In the genomic region with DNA sequence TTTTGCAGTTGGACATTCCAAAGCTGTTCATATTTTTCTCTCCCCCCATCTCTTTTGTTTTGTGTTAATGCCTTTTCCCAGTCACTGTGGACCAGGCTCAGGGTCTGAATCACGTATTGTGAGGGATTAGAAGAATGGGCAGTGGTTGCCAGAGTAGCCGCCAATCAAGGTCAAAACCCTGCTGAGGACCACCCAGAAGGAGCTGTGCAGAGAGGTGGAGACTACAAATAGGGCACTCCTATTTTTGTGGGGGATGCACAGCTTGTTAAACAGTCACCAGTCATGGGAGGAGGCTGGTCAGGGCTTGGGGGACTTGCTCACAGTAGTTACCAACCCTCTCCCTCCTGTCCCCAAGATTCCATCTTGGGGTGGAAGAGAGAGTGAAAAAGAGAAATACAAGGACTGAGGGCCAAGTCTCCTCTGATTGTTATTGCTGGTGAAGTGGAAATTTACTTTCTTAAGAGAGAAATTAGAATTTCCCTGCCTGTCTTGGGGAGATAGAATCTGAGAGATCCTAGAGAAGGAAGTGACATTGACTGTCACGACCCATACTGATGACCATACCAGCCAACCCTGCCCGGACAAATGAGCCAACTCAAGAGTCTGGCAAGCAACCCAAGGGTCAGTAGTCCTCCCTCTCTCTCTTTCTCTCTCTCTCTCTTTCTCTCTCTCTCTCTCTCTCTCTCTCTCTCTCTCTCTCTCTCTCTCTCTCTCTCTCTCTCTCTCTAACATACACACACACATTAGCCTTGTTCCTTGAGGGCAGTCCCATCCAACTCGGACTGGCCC, we compare ENCODE assay signal across 14 mouse cellular contexts. TPM values are rescaled to one million over a fixed set of nuclear protein-coding genes. Genes with fewer than 3 reads are reported as not detected.
DNase-seq lines count a peak whose midpoint lies in the region; ATAC-seq lines count a peak whose summit lies in the region.
"Had no signal": no experiment of that assay in that cellular context is flagged by ENCODE, and none has a peak within 500 bp of the region (broad histone marks: within the 10 kb centered on the region; RNA-seq: fewer than 3 reads in every experiment).

No protein-coding gene starts in this region.

- DNase-seq in cerebellum, adult 9-11 months = peak; percentile 37
- DNase-seq in cerebellum, postnatal 4 days (ENCODE audit: low spot score in 2 of 2) = no peak
- DNase-seq in kidney, adult 9 months = peak; percentile 31
- DNase-seq in R1 (ENCODE audit: low read depth, low spot score) = peak; percentile 53
- DNase-seq in heart, postnatal 4 days = no peak
- no peak for DNase-seq in left cerebral cortex, postnatal 25 days (ENCODE audit: low spot score in 2 of 2)
- DNase-seq: adrenal gland, postnatal 14 days; gastrocnemius, postnatal 36 days; liver; lung, adult 2 months had no signal

- peaks cover 21% of the 10 kb centered on the region for H3K27me3 ChIP-seq in kidney, embryonic 16.5 days (ENCODE audit: insufficient read depth, low read length)
- peaks cover 34% of the 10 kb centered on the region for H3K27me3 ChIP-seq in hindbrain, embryonic 16.5 days (replicated peaks; ENCODE audit: control insufficient read depth, insufficient read depth, low read length)

- H3K4me2 ChIP-seq in kidney, embryonic 16.5 days (replicated peaks; ENCODE audit: low read depth, low read length) = no peak overlapping the region
- H3K4me2 ChIP-seq in hindbrain, embryonic 16.5 days (ENCODE audit: low read length) = no peak overlapping the region
- H3K4me2 ChIP-seq: heart, embryonic 11.5 days had no signal

- H3K9ac ChIP-seq in kidney, embryonic 16.5 days (replicated peaks; ENCODE audit: low read length) = no peak overlapping the region
- peak overlapping the region; percentile 17; the same call in 1 of the 2 replicates for H3K9ac ChIP-seq in hindbrain, embryonic 16.5 days (ENCODE audit: low read depth, low read length)

- intact Hi-C loops in left cerebral cortex, postnatal 25 days (cut with DNase I) = no loop called here

- no peak overlapping the region for H3K27ac ChIP-seq in kidney, embryonic 16.5 days (ENCODE audit: low read length)
- H3K27ac ChIP-seq in hindbrain, embryonic 16.5 days (ENCODE audit: low read depth, low read length) = no peak overlapping the region

- 60% methylated on average over 5 of the region's 5 CpGs for WGBS in kidney, embryonic 16.5 days
- 40% methylated on average over 5 of the region's 5 CpGs for WGBS in hindbrain, embryonic 16.5 days

- peaks cover 41% of the 10 kb centered on the region for H3K4me1 ChIP-seq in kidney, embryonic 16.5 days (ENCODE audit: insufficient read depth, low read length)
- peaks cover 26% of the 10 kb centered on the region for H3K4me1 ChIP-seq in hindbrain, embryonic 16.5 days (ENCODE audit: control insufficient read depth, insufficient read depth, low read depth, low read length)

- no peaks in the 10 kb centered on the region for H3K36me3 ChIP-seq in kidney, embryonic 16.5 days (ENCODE audit: insufficient read depth, low read length)
- H3K36me3 ChIP-seq in hindbrain, embryonic 16.5 days (ENCODE audit: control insufficient read depth, insufficient read depth, low read length) = peaks cover 9% of the 10 kb centered on the region; the same call in 1 of the 2 replicates

- no peaks in the 10 kb centered on the region for H3K9me3 ChIP-seq in kidney, embryonic 16.5 days (ENCODE audit: low read length)
- no peaks in the 10 kb centered on the region for H3K9me3 ChIP-seq in hindbrain, embryonic 16.5 days (ENCODE audit: control insufficient read depth, low read length)

- no peak for ATAC-seq in kidney, embryonic 16.5 days (ENCODE audit: low FRiP score, low TSS enrichment)
- no peak for ATAC-seq in hindbrain, embryonic 16.5 days

- H3K4me3 ChIP-seq in kidney, embryonic 16.5 days (ENCODE audit: low read length) = no peak overlapping the region
- H3K4me3 ChIP-seq in hindbrain, embryonic 16.5 days (ENCODE audit: low read length) = no peak overlapping the region
- H3K4me3 ChIP-seq: myocyte had no signal

RNA-seq across cellular contexts. Expression of a gene that starts 3.2 kb away (rescaled TPM):
- 14.3 and 16.0 TPM in 2 replicates for polyA plus RNA-seq in kidney, embryonic 16.5 days (2015; fragmentation: Nextera tagmentation; extraction: Ambion mirVana)
- 8.9 and 9.9 TPM in 2 replicates for polyA plus RNA-seq in hindbrain, embryonic 16.5 days (2015; fragmentation: Nextera tagmentation; extraction: Ambion mirVana)
- total RNA-seq in heart, postnatal 4 days (2021) = 1 to 10 TPM; 5.5 TPM
- 10 to 100 TPM in 1 of 2 experiments, 1 to 10 TPM in 1; 9.8 to 10.7 TPM for total RNA-seq in left cerebral cortex, postnatal 25 days (2021)

RNA-seq across cellular contexts. Expression of a gene that starts 3.3 kb away (rescaled TPM):
- polyA plus RNA-seq in kidney, embryonic 16.5 days (2015; fragmentation: Nextera tagmentation; extraction: Ambion mirVana) = 16.4 and 19.8 TPM in 2 replicates
- polyA plus RNA-seq in hindbrain, embryonic 16.5 days (2015; fragmentation: Nextera tagmentation; extraction: Ambion mirVana) = 9.7 and 10.8 TPM in 2 replicates
- total RNA-seq in heart, postnatal 4 days (2021) = 1 to 10 TPM; 8.1 to 9.2 TPM
- 1 to 10 TPM; 8.2 to 9.0 TPM for total RNA-seq in left cerebral cortex, postnatal 25 days (2021)

RNA-seq across cellular contexts. Expression of a gene that starts 9.5 kb away (rescaled TPM):
- polyA plus RNA-seq in kidney, embryonic 16.5 days (2015; fragmentation: Nextera tagmentation; extraction: Ambion mirVana) = 15.7 and 17.7 TPM in 2 replicates
- polyA plus RNA-seq in hindbrain, embryonic 16.5 days (2015; fragmentation: Nextera tagmentation; extraction: Ambion mirVana) = 21.1 and 21.2 TPM in 2 replicates
- 1 to 10 TPM; 4.3 to 5.0 TPM for total RNA-seq in heart, postnatal 4 days (2021)
- 100 to 1,000 TPM; 174 to 190 TPM for total RNA-seq in left cerebral cortex, postnatal 25 days (2021)

RNA-seq across cellular contexts. Expression of a gene that starts 31.4 kb away (rescaled TPM):
- 67.9 and 79.4 TPM in 2 replicates for polyA plus RNA-seq in kidney, embryonic 16.5 days (2015; fragmentation: Nextera tagmentation; extraction: Ambion mirVana)
- 77.4 and 80.3 TPM in 2 replicates for polyA plus RNA-seq in hindbrain, embryonic 16.5 days (2015; fragmentation: Nextera tagmentation; extraction: Ambion mirVana)
- total RNA-seq in heart, postnatal 4 days (2021) = 10 to 100 TPM; 57.7 to 58.9 TPM
- total RNA-seq in left cerebral cortex, postnatal 25 days (2021) = 100 to 1,000 TPM in 1 of 2 experiments, 10 to 100 TPM in 1; 97.3 to 108 TPM

RNA-seq across cellular contexts. Expression of a gene that starts 34.3 kb away (rescaled TPM):
- 108 and 116 TPM in 2 replicates for polyA plus RNA-seq in kidney, embryonic 16.5 days (2015; fragmentation: Nextera tagmentation; extraction: Ambion mirVana)
- 127 and 128 TPM in 2 replicates for polyA plus RNA-seq in hindbrain, embryonic 16.5 days (2015; fragmentation: Nextera tagmentation; extraction: Ambion mirVana)
- total RNA-seq in heart, postnatal 4 days (2021) = 10 to 100 TPM; 32.7 to 35.2 TPM
- total RNA-seq in left cerebral cortex, postnatal 25 days (2021) = 10 to 100 TPM; 39.4 to 42.8 TPM

Comparison
In these comparisons a context has a peak if more than half of its experiments do, and no peak if none do; other contexts are left out.
1. DNase-seq: peak in cerebellum, adult 9-11 months (single experiment), kidney, adult 9 months (single experiment) and R1 (single experiment); none in cerebellum, postnatal 4 days (0 of 2), heart, postnatal 4 days (single experiment) and left cerebral cortex, postnatal 25 days (0 of 2).
2. RNA of a gene that starts 9.5 kb away (total RNA-seq): 174 to 190 TPM in left cerebral cortex, postnatal 25 days; 4.3 to 5.0 TPM in heart, postnatal 4 days; every median in the first group is over 10 times any median in the second.